Mouse (Mus musculus): ENCODE measurements around the gene Rfx4. TPM values are rescaled to one million over a fixed set of nuclear protein-coding genes. Genes with fewer than 3 reads are reported as not detected.
A peak's percentile ranks its signal among the peaks of the same experiment; 100 is the strongest.

The Rfx4 gene
- polyA plus RNA-seq, 1 experiment from 2014 or later, result 1.3 TPM

DNA sequence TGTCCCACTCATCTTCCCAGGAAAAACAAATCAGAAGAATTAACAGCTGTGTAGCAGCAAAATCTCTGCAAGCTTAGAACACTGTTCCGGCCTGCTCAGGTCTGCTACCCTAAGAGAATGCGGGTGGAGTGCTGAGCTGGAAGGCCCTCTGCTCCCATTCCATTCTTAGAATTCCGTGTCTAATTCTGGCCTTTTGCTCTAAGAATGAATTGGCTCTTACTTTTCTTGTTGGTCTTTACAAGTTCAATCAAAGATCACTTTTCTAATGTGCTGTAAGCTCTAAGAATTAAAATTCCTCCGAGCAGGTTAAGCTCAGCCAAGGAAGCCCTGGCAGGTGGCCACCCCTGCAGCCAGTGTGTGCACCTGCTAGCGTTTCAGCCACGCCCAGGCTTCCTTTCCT lies 43.3 kb upstream of the Rfx4 start:
- no peaks in the 10 kb centered on the region; the same call in 1 of the 2 replicates for H3K36me3 ChIP-seq (ENCODE audit: control insufficient read depth, insufficient read depth, low read length)
- no peaks in the 10 kb centered on the region for H3K4me1 ChIP-seq (ENCODE audit: control insufficient read depth, insufficient read depth, low read length)
- no peaks in the 10 kb centered on the region for H3K9me3 ChIP-seq (ENCODE audit: control insufficient read depth, low read length)
- H3K4me2 ChIP-seq (ENCODE audit: low read depth, severe bottlenecking), result no peak overlapping the region
- H3K9ac ChIP-seq (ENCODE audit: low read length), result no peak overlapping the region
- H3K27ac ChIP-seq (replicated peaks; ENCODE audit: low read depth, low read length), result no peak overlapping the region
- H3K4me3 ChIP-seq (ENCODE audit: low read depth, low read length), result no peak overlapping the region
- H3K27me3 ChIP-seq (ENCODE audit: control insufficient read depth, insufficient read depth, low read length), result no peaks in the 10 kb centered on the region
- ATAC-seq (ENCODE audit: insufficient number of reproducible peaks, low FRiP score, low TSS enrichment, low read depth) (no peak), DNase-seq (ENCODE audit: low spot score) (no peak)
- 87% methylated on average over 6 of the region's 6 CpGs for WGBS

- no peaks in the 10 kb centered on the region for H3K9me3 ChIP-seq (ENCODE audit: control insufficient read depth, low read length)
- DNase-seq (ENCODE audit: low spot score) (no peak), ATAC-seq (ENCODE audit: insufficient number of reproducible peaks, low FRiP score, low TSS enrichment, low read depth) (no peak)
- H3K36me3 ChIP-seq (ENCODE audit: control insufficient read depth, insufficient read depth, low read length), result no peaks in the 10 kb centered on the region; the same call in 1 of the 2 replicates
- H3K27me3 ChIP-seq (ENCODE audit: control insufficient read depth, insufficient read depth, low read length), result no peaks in the 10 kb centered on the region
- no peak overlapping the region for H3K4me2 ChIP-seq (ENCODE audit: low read depth, severe bottlenecking)
- H3K9ac ChIP-seq (ENCODE audit: low read length), result no peak overlapping the region
- H3K4me1 ChIP-seq (ENCODE audit: control insufficient read depth, insufficient read depth, low read length), result no peaks in the 10 kb centered on the region
- 92% methylated on average over 10 of the region's 10 CpGs for WGBS
- no peak overlapping the region for H3K4me3 ChIP-seq (ENCODE audit: low read depth, low read length)
- H3K27ac ChIP-seq (replicated peaks; ENCODE audit: low read depth, low read length), result no peak overlapping the region
Observed at GRCm38 (mm10) chr10:84713043-84713442, 42.8 kb upstream of the Rfx4 start.

DNA sequence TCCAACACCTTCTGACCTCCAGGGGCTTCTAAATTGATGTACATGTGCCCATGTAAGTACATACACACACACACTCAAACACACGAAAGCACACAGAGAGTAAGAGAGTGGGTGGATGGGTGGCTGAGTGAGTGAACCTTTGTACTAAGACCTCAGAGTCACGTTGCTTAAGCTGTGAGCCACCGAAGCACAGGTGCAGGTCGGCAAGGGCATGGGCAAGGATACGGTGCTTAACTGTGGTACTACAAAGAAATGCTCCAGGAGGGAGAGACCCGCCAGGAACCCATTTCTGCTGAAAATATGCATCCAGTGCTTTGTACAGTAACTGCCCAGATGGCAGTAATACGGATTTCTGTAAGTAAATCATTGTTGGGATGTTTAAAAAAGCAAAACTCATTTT lies 40.2 kb upstream of the Rfx4 start:
- no peak overlapping the region for H3K4me3 ChIP-seq (ENCODE audit: low read depth, low read length)
- ATAC-seq (ENCODE audit: insufficient number of reproducible peaks, low FRiP score, low TSS enrichment, low read depth), result no peak
- no peak for DNase-seq (ENCODE audit: low spot score)
- H3K9me3 ChIP-seq (ENCODE audit: control insufficient read depth, low read length), result no peaks in the 10 kb centered on the region
- H3K4me2 ChIP-seq (ENCODE audit: low read depth, severe bottlenecking), result no peak overlapping the region
- H3K27me3 ChIP-seq (ENCODE audit: control insufficient read depth, insufficient read depth, low read length), result no peaks in the 10 kb centered on the region
- H3K27ac ChIP-seq (replicated peaks; ENCODE audit: low read depth, low read length), result no peak overlapping the region
- H3K9ac ChIP-seq (ENCODE audit: low read length), result no peak overlapping the region
- H3K4me1 ChIP-seq (ENCODE audit: control insufficient read depth, insufficient read depth, low read length), result no peaks in the 10 kb centered on the region
- H3K36me3 ChIP-seq (ENCODE audit: control insufficient read depth, insufficient read depth, low read length), result no peaks in the 10 kb centered on the region; the same call in 1 of the 2 replicates
- WGBS, result 93% methylated on average over 7 of the region's 7 CpGs

GRCm38 (mm10) chr10:84716581-84716980 lies 39.3 kb upstream of the Rfx4 start:
- Histone ChIP-seq H3K27ac (replicated peaks; ENCODE audit: low read depth, low read length) (no peak overlapping the region), H3K9ac (ENCODE audit: low read length) (no peak overlapping the region), H3K4me3 (ENCODE audit: low read depth, low read length) (no peak overlapping the region), H3K4me2 (ENCODE audit: low read depth, severe bottlenecking) (no peak overlapping the region), H3K36me3 (ENCODE audit: control insufficient read depth, insufficient read depth, low read length) (peaks cover 4% of the 10 kb centered on the region; the same call in 1 of the 2 replicates), H3K9me3 (ENCODE audit: control insufficient read depth, low read length) (no peaks in the 10 kb centered on the region), H3K4me1 (ENCODE audit: control insufficient read depth, insufficient read depth, low read length) (no peaks in the 10 kb centered on the region), H3K27me3 (ENCODE audit: control insufficient read depth, insufficient read depth, low read length) (no peaks in the 10 kb centered on the region)
- ATAC-seq (ENCODE audit: insufficient number of reproducible peaks, low FRiP score, low TSS enrichment, low read depth) (no peak), DNase-seq (ENCODE audit: low spot score) (no peak)
- WGBS, result 97% methylated on average over 7 of the region's 7 CpGs

DNA sequence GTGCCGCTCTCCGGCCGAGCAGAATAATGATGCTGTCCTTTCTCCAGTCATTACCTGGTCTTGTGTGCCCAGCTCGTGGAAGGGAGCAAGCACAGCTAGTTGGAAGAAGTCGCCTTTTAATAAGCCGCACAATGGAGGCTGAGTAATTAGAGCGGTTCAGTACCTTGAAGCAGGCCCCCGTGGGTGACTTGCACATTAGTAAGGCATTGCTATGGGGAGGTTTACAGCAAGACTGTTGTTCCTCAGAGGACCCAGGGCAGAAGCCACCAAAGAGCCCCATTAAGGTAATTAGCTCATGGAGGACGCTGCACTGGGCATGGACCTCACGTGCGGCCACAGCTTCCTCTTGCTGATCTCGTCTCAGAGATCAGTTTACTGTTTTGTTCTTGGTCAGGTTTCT lies 33.2 kb upstream of the Rfx4 start:
- Histone ChIP-seq H3K9me3 (ENCODE audit: control insufficient read depth, low read length) (no peaks in the 10 kb centered on the region), H3K4me3 (ENCODE audit: low read depth, low read length) (no peak overlapping the region), H3K9ac (ENCODE audit: low read length) (no peak overlapping the region), H3K4me2 (ENCODE audit: low read depth, severe bottlenecking) (no peak overlapping the region), H3K4me1 (ENCODE audit: control insufficient read depth, insufficient read depth, low read length) (no peaks in the 10 kb centered on the region), H3K27me3 (ENCODE audit: control insufficient read depth, insufficient read depth, low read length) (no peaks in the 10 kb centered on the region), H3K27ac (replicated peaks; ENCODE audit: low read depth, low read length) (no peak overlapping the region), H3K36me3 (ENCODE audit: control insufficient read depth, insufficient read depth, low read length) (peaks cover 4% of the 10 kb centered on the region; the same call in 1 of the 2 replicates)
- ATAC-seq (ENCODE audit: insufficient number of reproducible peaks, low FRiP score, low TSS enrichment, low read depth) (no peak), DNase-seq (ENCODE audit: low spot score) (no peak)
- 82% methylated on average over 12 of the region's 12 CpGs for WGBS

DNA sequence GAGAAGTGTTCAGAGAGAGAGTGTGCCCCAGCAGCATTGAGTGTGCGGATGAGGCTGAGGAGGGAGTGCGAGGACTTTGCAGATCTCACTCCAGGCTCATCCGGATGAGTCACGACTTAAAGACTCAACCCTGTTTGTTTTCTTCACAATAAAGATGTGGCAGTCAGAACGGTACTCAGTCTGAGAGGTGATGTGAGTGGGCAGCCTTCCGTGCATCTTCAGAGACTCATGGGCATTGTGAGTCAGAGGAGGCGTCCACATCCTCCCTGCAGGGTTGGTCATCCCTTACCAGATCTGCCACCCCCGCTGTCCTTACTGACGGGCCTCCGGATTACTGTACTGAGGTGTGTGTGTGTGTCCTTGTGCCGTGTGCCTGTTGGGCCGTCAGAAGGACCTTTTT lies 28.9 kb upstream of the Rfx4 start:
- WGBS, result 92% methylated on average over 12 of the region's 12 CpGs
- Histone ChIP-seq H3K27ac (replicated peaks; ENCODE audit: low read depth, low read length) (no peak overlapping the region), H3K4me3 (ENCODE audit: low read depth, low read length) (no peak overlapping the region), H3K4me2 (ENCODE audit: low read depth, severe bottlenecking) (no peak overlapping the region), H3K9me3 (ENCODE audit: control insufficient read depth, low read length) (no peaks in the 10 kb centered on the region), H3K36me3 (ENCODE audit: control insufficient read depth, insufficient read depth, low read length) (no peaks in the 10 kb centered on the region; the same call in 1 of the 2 replicates), H3K27me3 (ENCODE audit: control insufficient read depth, insufficient read depth, low read length) (no peaks in the 10 kb centered on the region), H3K4me1 (ENCODE audit: control insufficient read depth, insufficient read depth, low read length) (no peaks in the 10 kb centered on the region), H3K9ac (ENCODE audit: low read length) (no peak overlapping the region)
- ATAC-seq (ENCODE audit: insufficient number of reproducible peaks, low FRiP score, low TSS enrichment, low read depth), result no peak
- no peak for DNase-seq (ENCODE audit: low spot score)

DNA sequence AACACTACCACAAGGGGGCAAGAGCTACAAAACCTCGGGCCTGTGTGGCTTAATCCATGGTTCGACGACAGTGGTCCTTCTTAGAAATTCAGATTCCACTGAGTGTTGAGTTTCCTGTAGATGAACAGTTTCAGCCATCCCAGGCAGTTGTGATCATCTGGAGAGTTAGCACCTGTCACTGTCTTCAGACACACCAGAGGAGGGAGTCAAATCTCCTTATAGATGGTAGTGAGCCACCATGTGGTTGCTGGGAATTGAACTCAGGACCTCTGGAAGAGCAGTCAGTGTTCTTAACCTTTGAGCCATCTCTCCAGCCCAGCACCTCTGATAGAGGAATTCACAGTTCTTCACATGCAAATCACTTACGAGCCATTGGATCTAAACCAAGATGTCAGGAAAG lies 28.1 kb upstream of the Rfx4 start:
- Histone ChIP-seq H3K4me3 (ENCODE audit: low read depth, low read length) (no peak overlapping the region), H3K36me3 (ENCODE audit: control insufficient read depth, insufficient read depth, low read length) (no peaks in the 10 kb centered on the region; the same call in 1 of the 2 replicates), H3K27me3 (ENCODE audit: control insufficient read depth, insufficient read depth, low read length) (no peaks in the 10 kb centered on the region), H3K4me1 (ENCODE audit: control insufficient read depth, insufficient read depth, low read length) (no peaks in the 10 kb centered on the region), H3K9ac (ENCODE audit: low read length) (no peak overlapping the region), H3K4me2 (ENCODE audit: low read depth, severe bottlenecking) (no peak overlapping the region), H3K27ac (replicated peaks; ENCODE audit: low read depth, low read length) (no peak overlapping the region), H3K9me3 (ENCODE audit: control insufficient read depth, low read length) (no peaks in the 10 kb centered on the region)
- ATAC-seq (ENCODE audit: insufficient number of reproducible peaks, low FRiP score, low TSS enrichment, low read depth), result no peak
- WGBS, result 86% methylated on average over 4 of the region's 4 CpGs
- DNase-seq (ENCODE audit: low spot score), result no peak

GRCm38 (mm10) chr10:84730078-84730477 lies 25.8 kb upstream of the Rfx4 start:
- no peaks in the 10 kb centered on the region for H3K27me3 ChIP-seq (ENCODE audit: control insufficient read depth, insufficient read depth, low read length)
- no peak overlapping the region for H3K9ac ChIP-seq (ENCODE audit: low read length)
- H3K4me1 ChIP-seq (ENCODE audit: control insufficient read depth, insufficient read depth, low read length), result no peaks in the 10 kb centered on the region
- no peaks in the 10 kb centered on the region; the same call in 1 of the 2 replicates for H3K36me3 ChIP-seq (ENCODE audit: control insufficient read depth, insufficient read depth, low read length)
- 74% methylated on average over 3 of the region's 3 CpGs for WGBS
- H3K27ac ChIP-seq (replicated peaks; ENCODE audit: low read depth, low read length), result no peak overlapping the region
- DNase-seq (ENCODE audit: low spot score) (no peak), ATAC-seq (ENCODE audit: insufficient number of reproducible peaks, low FRiP score, low TSS enrichment, low read depth) (no peak)
- no peak overlapping the region for H3K4me3 ChIP-seq (ENCODE audit: low read depth, low read length)
- H3K9me3 ChIP-seq (ENCODE audit: control insufficient read depth, low read length), result no peaks in the 10 kb centered on the region
- H3K4me2 ChIP-seq (ENCODE audit: low read depth, severe bottlenecking), result no peak overlapping the region

DNA sequence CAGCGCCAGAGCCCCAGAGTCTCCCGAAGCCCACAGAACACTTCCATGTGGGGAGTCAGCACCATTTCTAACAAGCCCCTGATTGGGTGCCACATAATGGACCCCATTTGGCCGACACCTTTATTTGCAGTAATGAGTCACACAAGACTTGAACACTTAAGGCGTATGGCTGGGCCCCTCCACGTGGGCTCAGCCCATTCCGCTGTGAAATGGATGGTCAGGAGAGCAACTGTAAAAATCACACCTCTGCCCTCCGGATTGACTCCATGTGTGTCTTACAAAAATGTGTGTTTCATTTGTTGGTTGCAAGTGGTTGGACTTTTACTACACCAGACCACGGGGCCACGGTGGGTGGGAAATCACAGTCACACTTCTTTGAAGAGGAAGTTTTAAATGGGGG lies 24.9 kb upstream of the Rfx4 start:
- H3K4me3 ChIP-seq (ENCODE audit: low read depth, low read length), result no peak overlapping the region
- no peaks in the 10 kb centered on the region for H3K27me3 ChIP-seq (ENCODE audit: control insufficient read depth, insufficient read depth, low read length)
- H3K9ac ChIP-seq (ENCODE audit: low read length), result no peak overlapping the region
- no peaks in the 10 kb centered on the region for H3K4me1 ChIP-seq (ENCODE audit: control insufficient read depth, insufficient read depth, low read length)
- DNase-seq (ENCODE audit: low spot score) (peak; percentile 64), ATAC-seq (ENCODE audit: insufficient number of reproducible peaks, low FRiP score, low TSS enrichment, low read depth) (0 out of 2 replicates have a peak, but pooled peaks have one; percentile 22)
- no peaks in the 10 kb centered on the region; the same call in 1 of the 2 replicates for H3K36me3 ChIP-seq (ENCODE audit: control insufficient read depth, insufficient read depth, low read length)
- no peaks in the 10 kb centered on the region for H3K9me3 ChIP-seq (ENCODE audit: control insufficient read depth, low read length)
- H3K27ac ChIP-seq (replicated peaks; ENCODE audit: low read depth, low read length), result no peak overlapping the region
- no peak overlapping the region for H3K4me2 ChIP-seq (ENCODE audit: low read depth, severe bottlenecking)
- 31% methylated on average over 9 of the region's 9 CpGs for WGBS
